Mouse (Mus musculus): ENCODE results near the gene Tfr2. TPM values are rescaled to one million over a fixed set of nuclear protein-coding genes. Genes with fewer than 3 reads are reported as not detected.

Tfr2 gene
- polyA plus RNA-seq, 1 experiment from 2014 or later: 3.1 TPM

DNA sequence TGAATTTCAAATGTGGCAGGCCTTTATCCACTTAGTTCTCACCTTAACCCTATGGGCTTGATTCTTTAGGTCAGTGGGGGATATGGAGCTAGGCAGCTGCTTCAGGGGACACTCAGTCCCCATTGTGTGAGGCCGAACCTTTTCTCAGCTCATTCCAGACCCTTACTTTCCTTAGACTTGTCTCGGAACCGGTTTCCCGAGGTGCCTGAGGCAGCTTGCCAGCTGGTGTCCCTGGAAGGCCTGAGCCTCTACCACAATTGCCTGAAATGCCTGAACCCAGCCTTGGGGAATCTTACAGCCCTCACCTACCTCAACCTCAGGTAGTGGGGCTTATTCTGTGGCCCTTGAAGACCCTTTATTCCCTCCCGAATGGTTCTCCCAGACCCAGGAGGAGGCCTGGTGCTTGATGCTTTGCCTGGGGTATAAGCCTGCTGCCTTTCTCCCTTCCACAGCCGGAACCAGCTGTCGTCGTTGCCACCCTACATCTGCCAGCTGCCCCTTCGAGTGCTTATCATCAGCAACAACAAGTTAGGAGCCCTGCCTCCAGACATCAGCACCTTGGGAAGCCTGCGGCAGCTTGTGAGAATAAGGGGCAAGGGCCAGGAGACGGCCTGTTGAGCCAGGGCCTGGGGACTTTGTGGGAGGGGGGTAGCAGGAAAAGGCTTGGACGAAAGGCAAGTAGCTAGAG lies 63.9 kb downstream of the Tfr2 start:
- no peak overlapping the region for H3K4me2 ChIP-seq (ENCODE audit: low read length)
- no peaks in the 10 kb centered on the region for H3K9me3 ChIP-seq (ENCODE audit: control insufficient read depth, low read length)
- no peaks in the 10 kb centered on the region for H3K27me3 ChIP-seq (replicated peaks; ENCODE audit: control insufficient read depth, insufficient read depth, low read length)
- H3K36me3 ChIP-seq (ENCODE audit: control insufficient read depth, insufficient read depth): peaks cover 18% of the 10 kb centered on the region; the same call in 1 of the 2 replicates
- no peak overlapping the region for H3K9ac ChIP-seq (replicated peaks; ENCODE audit: low read depth, low read length)
- no peak for ATAC-seq
- no peak overlapping the region for H3K4me3 ChIP-seq (replicated peaks; ENCODE audit: low read length)
- no peak overlapping the region for H3K27ac ChIP-seq (ENCODE audit: low read length)
- H3K4me1 ChIP-seq (replicated peaks; ENCODE audit: control insufficient read depth, insufficient read depth, low read length): peaks cover 20% of the 10 kb centered on the region
- 84% methylated on average over 12 of the region's 12 CpGs for WGBS

Small RNA genes lying within 50 kb of the gene (microRNA-seq; reads per million reads assigned to microRNA genes)
- gene Mir6418: 1.2 reads per million

Other genes with a start within 250 kb of the Tfr2 start
- gene Slc12a9, start 236.2 kb upstream of the Tfr2 start, polyA plus RNA-seq (2015; fragmentation: Nextera tagmentation; extraction: Ambion mirVana): 17.7 and 26.0 TPM in 2 replicates
- 6.1 and 8.1 TPM in 2 replicates for gene Ephb4, start 219.7 kb upstream of the Tfr2 start, polyA plus RNA-seq (2015; fragmentation: Nextera tagmentation; extraction: Ambion mirVana)
- gene Zan, start 92.8 kb upstream of the Tfr2 start, polyA plus RNA-seq (2015; fragmentation: Nextera tagmentation; extraction: Ambion mirVana): 0.05 and 0.15 TPM in 2 replicates
- gene Pop7, start 67.3 kb upstream of the Tfr2 start, polyA plus RNA-seq (2015; fragmentation: Nextera tagmentation; extraction: Ambion mirVana): 66.8 and 74.7 TPM in 2 replicates
- 16.5 and 20.2 TPM in 2 replicates for gene Gigyf1, start 51.3 kb upstream of the Tfr2 start, polyA plus RNA-seq (2015; fragmentation: Nextera tagmentation; extraction: Ambion mirVana)
- not detected in 2 replicates for gene Epo, start 36.6 kb upstream of the Tfr2 start, polyA plus RNA-seq (2015; fragmentation: Nextera tagmentation; extraction: Ambion mirVana)
- 498 and 517 TPM in 2 replicates for gene Gnb2, start 36.3 kb upstream of the Tfr2 start, polyA plus RNA-seq (2015; fragmentation: Nextera tagmentation; extraction: Ambion mirVana)
- 254 and 298 TPM in 2 replicates for gene Actl6b, start 16.3 kb upstream of the Tfr2 start, polyA plus RNA-seq (2015; fragmentation: Nextera tagmentation; extraction: Ambion mirVana)
- 43.5 and 43.7 TPM in 2 replicates for gene Mospd3, start 31.2 kb downstream of the Tfr2 start, polyA plus RNA-seq (2015; fragmentation: Nextera tagmentation; extraction: Ambion mirVana)
- gene Pcolce, start 43.9 kb downstream of the Tfr2 start, polyA plus RNA-seq (2015; fragmentation: Nextera tagmentation; extraction: Ambion mirVana): 10.6 and 18.3 TPM in 2 replicates
- gene Fbxo24, start 59.2 kb downstream of the Tfr2 start, polyA plus RNA-seq (2015; fragmentation: Nextera tagmentation; extraction: Ambion mirVana): 0.23 and 0.25 TPM in 2 replicates
- gene Lrch4, start 59.3 kb downstream of the Tfr2 start, polyA plus RNA-seq (2015; fragmentation: Nextera tagmentation; extraction: Ambion mirVana): 19.1 and 19.3 TPM in 2 replicates
- 5.1 and 8.7 TPM in 2 replicates for gene Gm20605, start 59.3 kb downstream of the Tfr2 start, polyA plus RNA-seq (2015; fragmentation: Nextera tagmentation; extraction: Ambion mirVana)
- gene Sap25, start 71.5 kb downstream of the Tfr2 start, polyA plus RNA-seq (2015; fragmentation: Nextera tagmentation; extraction: Ambion mirVana): 5.2 and 10.4 TPM in 2 replicates
- 0.09 TPM in 1 of 2 replicates, not detected in the other for gene Irs3, start 75.9 kb downstream of the Tfr2 start, polyA plus RNA-seq (2015; fragmentation: Nextera tagmentation; extraction: Ambion mirVana)
- 19.4 and 21.2 TPM in 2 replicates for gene Agfg2, start 114.9 kb downstream of the Tfr2 start, polyA plus RNA-seq (2015; fragmentation: Nextera tagmentation; extraction: Ambion mirVana)
- gene Nyap1, start 171.8 kb downstream of the Tfr2 start, polyA plus RNA-seq (2015; fragmentation: Nextera tagmentation; extraction: Ambion mirVana): 52.3 and 59.8 TPM in 2 replicates
- 69.1 and 72.2 TPM in 2 replicates for gene Tsc22d4, start 175.9 kb downstream of the Tfr2 start, polyA plus RNA-seq (2015; fragmentation: Nextera tagmentation; extraction: Ambion mirVana)
- 28.7 and 34.4 TPM in 2 replicates for gene Ppp1r35, start 209.0 kb downstream of the Tfr2 start, polyA plus RNA-seq (2015; fragmentation: Nextera tagmentation; extraction: Ambion mirVana)
- 10.2 and 11.9 TPM in 2 replicates for gene Mepce, start 217.8 kb downstream of the Tfr2 start, polyA plus RNA-seq (2015; fragmentation: Nextera tagmentation; extraction: Ambion mirVana)
- gene Zcwpw1, start 218.0 kb downstream of the Tfr2 start, polyA plus RNA-seq (2015; fragmentation: Nextera tagmentation; extraction: Ambion mirVana): 11.1 and 11.2 TPM in 2 replicates